Mouse (Mus musculus) neural tube, embryonic 13.5 days (tissue): ENCODE measurements at regions not wholly inside any gene's neighbourhood (a gene's known extent, or its start where the extent isn't known, plus 50 kb on each side); places are given as distances from the start of the nearest gene placed in this dataset.
A peak's percentile ranks its signal among the peaks of the same experiment; 100 is the strongest.

ENCODE experiments used
- ATAC-seq: fragments of 200-750 bp; cut with Nextera tagmentation; 2 replicates; pipeline ENCODE4 v1.8.0; 2017; ENCODE audit warnings: low read depth, mild to moderate bottlenecking, moderate TSS enrichment, moderate library complexity
- H3K27ac ChIP-seq: fragments of 300-500 bp; sonication (generic); replicated peaks from 2 replicates; pipeline ENCODE4 v1.5.1; 2015; ENCODE audit warnings: moderate library complexity, mild to moderate bottlenecking, inconsistent platforms
- H3K27me3 ChIP-seq: fragments of 300-500 bp; sonication (generic); 2 replicates; pipeline ENCODE4 v1.6.1; 2015; ENCODE audit warnings: mild to moderate bottlenecking, inconsistent platforms
- H3K36me3 ChIP-seq: fragments of 300-500 bp; sonication (generic); 2 replicates; pipeline ENCODE4 v1.6.1; 2015; ENCODE audit warnings: mild to moderate bottlenecking, inconsistent platforms
- H3K4me1 ChIP-seq: fragments of 300-500 bp; sonication (generic); replicated peaks from 2 replicates; pipeline ENCODE4 v1.6.1; 2015; ENCODE audit warnings: inconsistent platforms
- H3K4me2 ChIP-seq: fragments of 300-500 bp; sonication (generic); 2 replicates; pipeline ENCODE4 v1.6.1; 2015; ENCODE audit warnings: inconsistent platforms, mild to moderate bottlenecking, moderate library complexity
- H3K4me3 ChIP-seq: fragments of 300-500 bp; sonication (generic); 2 replicates; pipeline ENCODE4 v1.5.1; 2015; ENCODE audit warnings: mild to moderate bottlenecking, inconsistent platforms
- H3K9ac ChIP-seq: fragments of 300-500 bp; sonication (generic); 2 replicates; pipeline ENCODE4 v1.6.1; 2015; ENCODE audit warnings: moderate library complexity, mild to moderate bottlenecking, inconsistent platforms
- H3K9me3 ChIP-seq: fragments of 300-500 bp; sonication (generic); 2 replicates; pipeline ENCODE4 v1.6.1; 2016; ENCODE audit warnings: inconsistent platforms
- WGBS: fragments of 180-500 bp; shearing (Covaris S2); methylation state at CpG from one replicate; pipeline ENCODE4 v1.1.7; 2015; 5-methylcytosine and 5-hydroxymethylcytosine counted together

- Histone ChIP-seq H3K9ac (no peak overlapping the region), H3K36me3 (no peaks in the 10 kb centered on the region), H3K27ac (no peak overlapping the region), H3K4me1 (peaks cover 5% of the 10 kb centered on the region), H3K4me2 (no peak overlapping the region), H3K4me3 (no peak overlapping the region), H3K9me3 (no peaks in the 10 kb centered on the region), H3K27me3 (no peaks in the 10 kb centered on the region; the same call in 1 of the 2 replicates)
- WGBS: 77% methylated on average over 4 of the region's 4 CpGs
- ATAC-seq: no peak
Observed at GRCm38 (mm10) chr13:52741371-52741770, 158.4 kb downstream of the Syk start.

DNA sequence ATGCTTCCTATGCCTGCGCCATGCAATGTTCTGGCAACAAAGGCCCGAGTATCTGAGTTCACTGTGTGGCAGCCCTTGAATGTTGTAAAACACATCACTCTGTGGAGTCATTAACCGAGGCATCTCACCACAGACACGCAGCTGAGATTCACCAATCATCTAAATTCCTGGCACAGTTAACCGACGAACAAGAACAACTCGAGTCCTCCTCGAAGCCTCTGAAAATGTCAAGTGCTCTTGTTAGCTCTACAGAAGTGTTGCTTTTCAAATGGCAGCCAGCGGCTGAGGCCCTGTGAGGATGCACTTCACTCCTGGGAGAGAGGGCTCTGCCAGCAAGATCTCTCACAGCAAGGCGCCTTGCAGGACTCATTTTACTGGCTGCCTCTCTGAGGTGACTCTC lies 173.0 kb downstream of the Syk start:
- no peak overlapping the region for H3K27ac ChIP-seq
- no peak overlapping the region for H3K4me2 ChIP-seq
- whole genome bisulfite sequencing: 43% methylated on average over 10 of the region's 10 CpGs
- no peaks in the 10 kb centered on the region for H3K9me3 ChIP-seq
- no peaks in the 10 kb centered on the region for H3K36me3 ChIP-seq
- H3K9ac ChIP-seq: no peak overlapping the region
- 0 out of 2 replicates have a peak, but pooled peaks cover 3% of the 10 kb centered on the region for H3K27me3 ChIP-seq
- H3K4me3 ChIP-seq: no peak overlapping the region
- ATAC-seq: no peak
- peaks cover 17% of the 10 kb centered on the region for H3K4me1 ChIP-seq

GRCm38 (mm10) chr13:52765508-52766181 lies 163.8 kb downstream of the Auh start:
- no peaks in the 10 kb centered on the region for H3K36me3 ChIP-seq
- peaks cover 15% of the 10 kb centered on the region for H3K4me1 ChIP-seq
- WGBS: 30% methylated on average over 13 of the region's 13 CpGs
- H3K27me3 ChIP-seq: no peaks in the 10 kb centered on the region
- H3K9me3 ChIP-seq: no peaks in the 10 kb centered on the region
- no peak overlapping the region; the same call in 1 of the 2 replicates for H3K9ac ChIP-seq
- no peak overlapping the region for H3K4me2 ChIP-seq
- no peak overlapping the region for H3K4me3 ChIP-seq
- H3K27ac ChIP-seq: peak overlapping the region; percentile 49
- ATAC-seq: peak; percentile 61

DNA sequence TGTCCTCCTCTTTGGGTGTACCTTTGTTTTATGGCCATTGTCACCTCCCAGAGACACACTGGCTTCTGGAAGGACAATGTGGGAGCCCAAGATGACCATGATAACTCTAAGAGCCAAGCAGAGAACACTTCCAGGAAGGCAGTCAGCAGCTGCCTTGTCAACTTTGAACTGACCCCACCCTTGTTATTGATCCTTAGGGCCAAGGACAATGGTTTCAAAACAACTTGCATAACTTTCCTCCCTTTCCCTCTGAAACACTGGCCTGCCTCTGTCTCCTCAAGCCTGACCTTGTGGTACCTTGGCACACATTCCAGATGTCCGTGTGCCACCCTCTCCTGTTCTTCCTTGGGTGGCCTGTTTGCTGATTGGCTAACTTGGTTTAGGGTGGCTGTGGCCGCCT lies 163.2 kb downstream of the Auh start:
- Histone ChIP-seq H3K9me3 (no peaks in the 10 kb centered on the region), H3K27me3 (no peaks in the 10 kb centered on the region), H3K4me1 (peaks cover 15% of the 10 kb centered on the region), H3K36me3 (no peaks in the 10 kb centered on the region), H3K4me3 (no peak overlapping the region), H3K4me2 (no peak overlapping the region), H3K9ac (no peak overlapping the region), H3K27ac (0 out of 2 replicates have a peak overlapping the region, but pooled peaks have one; percentile 49)
- 80% methylated on average over 2 of the region's 2 CpGs for WGBS
- ATAC-seq: no peak

- Histone ChIP-seq H3K36me3 (no peaks in the 10 kb centered on the region), H3K4me2 (no peak overlapping the region), H3K27me3 (no peaks in the 10 kb centered on the region), H3K27ac (no peak overlapping the region), H3K4me3 (no peak overlapping the region), H3K4me1 (peaks cover 12% of the 10 kb centered on the region), H3K9me3 (no peaks in the 10 kb centered on the region), H3K9ac (no peak overlapping the region)
- WGBS: 94% methylated on average over 8 of the region's 8 CpGs
- ATAC-seq: no peak
Observed at GRCm38 (mm10) chr13:52769956-52770355, 159.5 kb downstream of the Auh start.

GRCm38 (mm10) chr13:52771518-52771917 lies 158.0 kb downstream of the Auh start:
- Histone ChIP-seq H3K36me3 (no peaks in the 10 kb centered on the region), H3K4me1 (no peaks in the 10 kb centered on the region), H3K27me3 (no peaks in the 10 kb centered on the region), H3K4me3 (no peak overlapping the region), H3K4me2 (no peak overlapping the region), H3K9me3 (no peaks in the 10 kb centered on the region), H3K9ac (no peak overlapping the region), H3K27ac (no peak overlapping the region)
- ATAC-seq: no peak
- 96% methylated on average over 3 of the region's 3 CpGs for WGBS

- Histone ChIP-seq H3K4me2 (no peak overlapping the region), H3K4me3 (no peak overlapping the region), H3K36me3 (no peaks in the 10 kb centered on the region), H3K27me3 (no peaks in the 10 kb centered on the region), H3K27ac (no peak overlapping the region), H3K9me3 (no peaks in the 10 kb centered on the region), H3K4me1 (no peaks in the 10 kb centered on the region), H3K9ac (no peak overlapping the region)
- WGBS: 79% methylated on average over 4 of the region's 4 CpGs
- no peak for ATAC-seq
Observed at GRCm38 (mm10) chr13:52772081-52772480, 157.4 kb downstream of the Auh start.

GRCm38 (mm10) chr13:52777396-52778034 lies 152.0 kb downstream of the Auh start:
- Histone ChIP-seq H3K4me1 (peaks cover 7% of the 10 kb centered on the region; the same call in 1 of the 2 replicates), H3K27ac (no peak overlapping the region), H3K9ac (no peak overlapping the region), H3K4me3 (no peak overlapping the region), H3K4me2 (no peak overlapping the region), H3K36me3 (no peaks in the 10 kb centered on the region), H3K9me3 (no peaks in the 10 kb centered on the region), H3K27me3 (no peaks in the 10 kb centered on the region)
- WGBS: 75% methylated on average over 6 of the region's 6 CpGs
- ATAC-seq: peak; percentile 56; the same call in 1 of the 2 replicates

DNA sequence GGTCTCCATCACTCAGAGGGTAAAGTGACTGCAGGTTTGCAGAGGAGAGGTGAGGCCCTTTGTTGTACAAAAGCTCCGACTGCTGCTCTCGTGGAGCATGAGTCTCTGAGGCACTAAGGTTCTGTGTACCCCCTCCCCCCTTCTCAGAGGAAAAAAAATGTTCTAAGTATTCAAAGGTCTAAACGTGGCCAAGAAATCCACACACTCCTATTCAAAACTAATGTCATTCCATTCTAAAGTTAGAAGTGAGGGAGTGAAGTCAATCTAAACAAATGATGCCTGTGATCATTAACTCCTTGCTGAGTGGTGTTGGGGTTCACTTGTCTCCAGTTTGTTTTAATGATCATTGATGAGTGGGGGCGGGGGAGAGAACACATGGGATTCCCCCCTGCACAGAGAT lies 150.6 kb downstream of the Auh start:
- no peaks in the 10 kb centered on the region for H3K9me3 ChIP-seq
- ATAC-seq: no peak

More for the DNA sequence above, 150.6 kb downstream of the Auh start:
- H3K9ac ChIP-seq: no peak overlapping the region
- no peaks in the 10 kb centered on the region for H3K27me3 ChIP-seq
- H3K4me3 ChIP-seq: no peak overlapping the region
- no peaks in the 10 kb centered on the region for H3K36me3 ChIP-seq
- WGBS: 45% methylated on average over 4 of the region's 4 CpGs
- H3K4me1 ChIP-seq: peaks cover 7% of the 10 kb centered on the region; the same call in 1 of the 2 replicates
- no peak overlapping the region for H3K27ac ChIP-seq
- no peak overlapping the region for H3K4me2 ChIP-seq
